Mouse (Mus musculus): ENCODE data around the gene Ncam2. TPM values are rescaled to one million over a fixed set of nuclear protein-coding genes. Genes with fewer than 3 reads are reported as not detected.
"Not testable (repeated sequence)": the region's sequence is repeated elsewhere in the genome, so short reads cannot be mapped to it uniquely, and the experiment has no call there.

The Ncam2 gene
- polyA plus RNA-seq, 1 experiment: not detected

GRCm38 (mm10) chr16:81434559-81434958, 234.1 kb downstream of the Ncam2 start:
- no peaks in the 10 kb centered on the region for H3K27me3 ChIP-seq (ENCODE audit: control insufficient read depth, insufficient read depth, low read length)
- no peak overlapping the region for H3K4me3 ChIP-seq (ENCODE audit: control insufficient read depth, low read depth, low read length)
- TF ChIP-seq CTCF (IDR thresholded peaks at IDR 0.05; ENCODE audit: control insufficient read depth, insufficient read depth, insufficient replicate concordance, low read depth, low read length) (no peak), POLR2A (IDR thresholded peaks at IDR 0.05; ENCODE audit: control insufficient read depth, low read depth, low read length) (no peak)
- no peaks in the 10 kb centered on the region for H3K4me1 ChIP-seq (ENCODE audit: control insufficient read depth, insufficient read depth, low read length)
- no peak overlapping the region for H3K27ac ChIP-seq (ENCODE audit: control insufficient read depth, insufficient read depth, low read depth, low read length)
- no peaks in the 10 kb centered on the region for H3K36me3 ChIP-seq (ENCODE audit: control insufficient read depth, insufficient read depth, low read length)

- TF ChIP-seq POLR2A (IDR thresholded peaks at IDR 0.05; ENCODE audit: control insufficient read depth, low read depth, low read length) (no peak), CTCF (IDR thresholded peaks at IDR 0.05; ENCODE audit: control insufficient read depth, insufficient read depth, insufficient replicate concordance, low read depth, low read length) (no peak)
- Histone ChIP-seq H3K4me3 (ENCODE audit: control insufficient read depth, low read depth, low read length) (no peak overlapping the region), H3K4me1 (ENCODE audit: control insufficient read depth, insufficient read depth, low read length) (no peaks in the 10 kb centered on the region), H3K36me3 (ENCODE audit: control insufficient read depth, insufficient read depth, low read length) (no peaks in the 10 kb centered on the region), H3K27me3 (ENCODE audit: control insufficient read depth, insufficient read depth, low read length) (no peaks in the 10 kb centered on the region), H3K27ac (ENCODE audit: control insufficient read depth, insufficient read depth, low read depth, low read length) (no peak overlapping the region)
Measured at GRCm38 (mm10) chr16:81437091-81437867, 236.8 kb downstream of the Ncam2 start.

- H3K36me3 ChIP-seq (ENCODE audit: control insufficient read depth, insufficient read depth, low read length): no peaks in the 10 kb centered on the region
- H3K4me3 ChIP-seq (ENCODE audit: control insufficient read depth, low read depth, low read length): no peak overlapping the region
- H3K27me3 ChIP-seq (ENCODE audit: control insufficient read depth, insufficient read depth, low read length): no peaks in the 10 kb centered on the region
- TF ChIP-seq CTCF (IDR thresholded peaks at IDR 0.05; ENCODE audit: control insufficient read depth, insufficient read depth, insufficient replicate concordance, low read depth, low read length) (no peak), POLR2A (IDR thresholded peaks at IDR 0.05; ENCODE audit: control insufficient read depth, low read depth, low read length) (no peak)
- H3K27ac ChIP-seq (ENCODE audit: control insufficient read depth, insufficient read depth, low read depth, low read length): no peak overlapping the region
- no peaks in the 10 kb centered on the region for H3K4me1 ChIP-seq (ENCODE audit: control insufficient read depth, insufficient read depth, low read length)
Measured at GRCm38 (mm10) chr16:81437868-81438249, 237.4 kb downstream of the Ncam2 start.

GRCm38 (mm10) chr16:81450851-81451250, 250.4 kb downstream of the Ncam2 start:
- H3K4me3 ChIP-seq (ENCODE audit: control insufficient read depth, low read depth, low read length): no peak overlapping the region
- no peaks in the 10 kb centered on the region for H3K27me3 ChIP-seq (ENCODE audit: control insufficient read depth, insufficient read depth, low read length)
- H3K4me1 ChIP-seq (ENCODE audit: control insufficient read depth, insufficient read depth, low read length): no peaks in the 10 kb centered on the region
- TF ChIP-seq POLR2A (IDR thresholded peaks at IDR 0.05; ENCODE audit: control insufficient read depth, low read depth, low read length): no peak
- TF ChIP-seq CTCF (IDR thresholded peaks at IDR 0.05; ENCODE audit: control insufficient read depth, insufficient read depth, insufficient replicate concordance, low read depth, low read length): no peak
- H3K27ac ChIP-seq (ENCODE audit: control insufficient read depth, insufficient read depth, low read depth, low read length): no peak overlapping the region
- H3K36me3 ChIP-seq (ENCODE audit: control insufficient read depth, insufficient read depth, low read length): no peaks in the 10 kb centered on the region

GRCm38 (mm10) chr16:81452988-81453387, 252.5 kb downstream of the Ncam2 start:
- Histone ChIP-seq H3K4me1 (ENCODE audit: control insufficient read depth, insufficient read depth, low read length) (no peaks in the 10 kb centered on the region), H3K36me3 (ENCODE audit: control insufficient read depth, insufficient read depth, low read length) (no peaks in the 10 kb centered on the region), H3K27ac (ENCODE audit: control insufficient read depth, insufficient read depth, low read depth, low read length) (no peak overlapping the region), H3K27me3 (ENCODE audit: control insufficient read depth, insufficient read depth, low read length) (no peaks in the 10 kb centered on the region), H3K4me3 (ENCODE audit: control insufficient read depth, low read depth, low read length) (no peak overlapping the region)
- no peak for TF ChIP-seq CTCF (IDR thresholded peaks at IDR 0.05; ENCODE audit: control insufficient read depth, insufficient read depth, insufficient replicate concordance, low read depth, low read length)
- TF ChIP-seq POLR2A (IDR thresholded peaks at IDR 0.05; ENCODE audit: control insufficient read depth, low read depth, low read length): no peak

- Histone ChIP-seq H3K4me1 (ENCODE audit: control insufficient read depth, insufficient read depth, low read length) (no peaks in the 10 kb centered on the region), H3K27me3 (ENCODE audit: control insufficient read depth, insufficient read depth, low read length) (no peaks in the 10 kb centered on the region), H3K27ac (ENCODE audit: control insufficient read depth, insufficient read depth, low read depth, low read length) (no peak overlapping the region), H3K4me3 (ENCODE audit: control insufficient read depth, low read depth, low read length) (no peak overlapping the region), H3K36me3 (ENCODE audit: control insufficient read depth, insufficient read depth, low read length) (no peaks in the 10 kb centered on the region)
- TF ChIP-seq CTCF (IDR thresholded peaks at IDR 0.05; ENCODE audit: control insufficient read depth, insufficient read depth, insufficient replicate concordance, low read depth, low read length) (no peak), POLR2A (IDR thresholded peaks at IDR 0.05; ENCODE audit: control insufficient read depth, low read depth, low read length) (no peak)
Measured at GRCm38 (mm10) chr16:81454472-81454871, 254.0 kb downstream of the Ncam2 start.

- not testable (repeated sequence) for H3K4me3 ChIP-seq (ENCODE audit: control insufficient read depth, low read depth, low read length); H3K27ac ChIP-seq (ENCODE audit: control insufficient read depth, insufficient read depth, low read depth, low read length); H3K36me3 ChIP-seq (ENCODE audit: control insufficient read depth, insufficient read depth, low read length); H3K27me3 ChIP-seq (ENCODE audit: control insufficient read depth, insufficient read depth, low read length); H3K4me1 ChIP-seq (ENCODE audit: control insufficient read depth, insufficient read depth, low read length)
Measured at GRCm38 (mm10) chr16:81462731-81463130, 262.2 kb downstream of the Ncam2 start.

GRCm38 (mm10) chr16:81472925-81473324, 272.4 kb downstream of the Ncam2 start:
- TF ChIP-seq CTCF (IDR thresholded peaks at IDR 0.05; ENCODE audit: control insufficient read depth, insufficient read depth, insufficient replicate concordance, low read depth, low read length) (no peak), POLR2A (IDR thresholded peaks at IDR 0.05; ENCODE audit: control insufficient read depth, low read depth, low read length) (no peak)
- Histone ChIP-seq H3K36me3 (ENCODE audit: control insufficient read depth, insufficient read depth, low read length) (no peaks in the 10 kb centered on the region), H3K4me3 (ENCODE audit: control insufficient read depth, low read depth, low read length) (no peak overlapping the region), H3K27me3 (ENCODE audit: control insufficient read depth, insufficient read depth, low read length) (no peaks in the 10 kb centered on the region), H3K27ac (ENCODE audit: control insufficient read depth, insufficient read depth, low read depth, low read length) (no peak overlapping the region), H3K4me1 (ENCODE audit: control insufficient read depth, insufficient read depth, low read length) (no peaks in the 10 kb centered on the region)

Data from testis, adult 2 months (tissue).